Mouse (Mus musculus) heart, adult 2 months (tissue): ENCODE data around the gene Klhl36.

Source experiments
- CTCF ChIP-seq: fragments of 200-600 bp; IDR thresholded peaks from 2 replicates; pipeline ENCODE4 v1.8.1; 2022; ENCODE audit warnings: antibody characterized with exemption, mild to moderate bottlenecking, moderate library complexity
- EP300 ChIP-seq: fragments of 200-500 bp; IDR thresholded peaks from 2 replicates; pipeline ENCODE4 v1.6.1; 2011; ENCODE audit warnings: low read depth, low read length, control low read depth; ENCODE audit not compliant: insufficient read depth

GRCm38 (mm10) chr8:119836831-119837230, 25.2 kb upstream of the Klhl36 start:
- TF ChIP-seq EP300 (no peak), CTCF (no peak)
